Mouse (Mus musculus) megakaryocyte, adult 5-6 weeks (primary cell): ENCODE results near the gene Gpalpp1. TPM values are rescaled to one million over a fixed set of nuclear protein-coding genes. Genes with fewer than 3 reads are reported as not detected.

Experiments
- total RNA-seq, 2 experiments: library from RNA; stranded (forward) in 1 of 2; stranded (reverse) in 1 of 2; fragments of 153-499, 151-499 nt in 1 of 2; fragments of 221-1000, 200-1000 nt in 1 of 2; gene quantifications; 2 replicates each; pipeline versions ENCODE4 v1.2.3 to v1.2.4; 2015 to 2017

Gene Gpalpp1
- total RNA-seq, 2 experiments from 2014 or later: 17.1 to 35.3 TPM

Other genes starting within 250 kb of the Gpalpp1 start
- gene Kctd4, start 155.8 kb downstream of the Gpalpp1 start, total RNA-seq (2015): not detected in 2 replicates
- gene Kctd4, start 155.8 kb downstream of the Gpalpp1 start, total RNA-seq (2017): not detected in 2 replicates
- 33.3 and 33.9 TPM in 2 replicates for gene Gtf2f2, start 99.9 kb downstream of the Gpalpp1 start, total RNA-seq (2015)
- 37.3 and 42.2 TPM in 2 replicates for gene Gtf2f2, start 99.9 kb downstream of the Gpalpp1 start, total RNA-seq (2017)
- gene Nufip1, start 131 bp upstream of the Gpalpp1 start, total RNA-seq (2015): 11.5 and 13.3 TPM in 2 replicates
- gene Nufip1, start 131 bp upstream of the Gpalpp1 start, total RNA-seq (2017): 17.5 and 19.1 TPM in 2 replicates